Mouse (Mus musculus) embryo, embryonic 11 days (tissue): ENCODE measurements at regions not wholly inside any gene's neighbourhood (a gene's known extent, or its start where the extent isn't known, plus 50 kb on each side); places are given as distances from the start of the nearest gene placed in this dataset.

Source experiments
- DNase-seq: peaks from one replicate; pipeline ENCODE4 v3.0.0-alpha.2; 2015

DNA sequence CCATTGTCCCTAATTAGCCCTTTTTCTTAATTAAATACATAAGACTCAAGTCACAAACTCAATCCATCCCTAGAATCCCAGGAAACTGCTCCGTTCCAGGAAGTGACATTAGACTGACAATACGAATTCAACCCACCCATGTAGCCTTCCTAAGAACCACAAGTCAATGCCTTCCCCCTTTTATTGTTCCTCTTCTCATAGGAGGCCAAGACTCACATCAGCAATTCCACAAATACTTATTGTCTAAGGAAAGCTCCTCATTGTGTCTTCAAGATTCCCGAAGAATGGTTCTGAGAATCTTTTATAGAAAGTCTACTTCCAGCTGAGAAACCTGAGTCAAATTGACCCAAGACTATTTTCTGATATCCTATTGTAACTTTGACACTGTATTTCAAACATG lies 147.3 kb downstream of the Dmac1 start:
- DNase-seq = no peak

GRCm38 (mm10) chr4:75115887-75116286 lies 162.2 kb downstream of the Dmac1 start:
- DNase-seq = no peak

DNA sequence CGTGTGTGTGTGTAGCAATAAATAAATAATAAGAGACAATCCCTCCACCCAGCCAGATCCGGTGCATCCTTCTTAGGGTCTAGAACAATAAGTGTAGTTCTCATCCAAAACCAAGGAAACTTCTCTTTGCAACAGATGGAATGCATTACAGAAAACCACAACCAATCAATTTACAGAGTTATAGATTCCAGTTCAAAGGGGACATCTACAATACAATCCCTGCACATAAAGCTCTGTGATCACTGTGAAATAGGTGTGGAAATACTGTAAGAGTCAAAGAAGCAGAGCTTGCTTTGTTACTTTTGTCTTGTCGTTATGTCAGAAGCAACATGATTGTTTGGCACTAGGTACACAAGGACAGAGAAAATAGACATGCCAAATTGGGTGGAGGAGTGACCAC lies 162.8 kb downstream of the Dmac1 start:
- peak; percentile 7 for DNase-seq

- DNase-seq = no peak
Observed at GRCm38 (mm10) chr4:75065782-75066181, 212.3 kb downstream of the Dmac1 start.

GRCm38 (mm10) chr4:75063275-75063674 lies 214.8 kb downstream of the Dmac1 start:
- peak; percentile 51 for DNase-seq

- DNase-seq = no peak
Observed at GRCm38 (mm10) chr4:75043510-75043909, 234.6 kb downstream of the Dmac1 start.

GRCm38 (mm10) chr4:75042640-75043039 lies 235.5 kb downstream of the Dmac1 start:
- DNase-seq = no peak

- DNase-seq = no peak
Observed at GRCm38 (mm10) chr4:75041930-75042579, 236.1 kb downstream of the Dmac1 start.
